Mouse (Mus musculus) kidney, embryonic 14.5 days (tissue): ENCODE data around the gene Eef2k. TPM values are rescaled to one million over a fixed set of nuclear protein-coding genes. Genes with fewer than 3 reads are reported as not detected.

Source experiments
- ATAC-seq: fragments of 200-750 bp; cut with Nextera tagmentation; 2 replicates; pipeline ENCODE4 v1.8.0; 2017; ENCODE audit warnings: moderate number of reproducible peaks, mild to moderate bottlenecking, moderate TSS enrichment, moderate library complexity; ENCODE audit not compliant: low FRiP score, low TSS enrichment
- H3K27ac ChIP-seq: fragments of 300-500 bp; sonication (generic); 2 replicates; pipeline ENCODE4 v1.5.1; 2014; ENCODE audit warnings: low read depth, mild to moderate bottlenecking, low read length, moderate library complexity, mixed read lengths
- H3K27me3 ChIP-seq: fragments of 300-500 bp; sonication (generic); 2 replicates; pipeline ENCODE4 v1.6.1; 2014; ENCODE audit warnings: mild to moderate bottlenecking, low read length; ENCODE audit not compliant: control insufficient read depth, insufficient read depth
- H3K36me3 ChIP-seq: fragments of 300-500 bp; sonication (generic); 2 replicates; pipeline ENCODE4 v1.6.1; 2014; ENCODE audit warnings: low read length, mixed read lengths; ENCODE audit not compliant: control insufficient read depth, insufficient read depth
- H3K4me1 ChIP-seq: fragments of 300-500 bp; sonication (generic); 2 replicates; pipeline ENCODE4 v1.6.1; 2014; ENCODE audit warnings: low read length, mixed read lengths; ENCODE audit not compliant: control insufficient read depth, insufficient read depth
- H3K4me2 ChIP-seq: fragments of 300-500 bp; sonication (generic); replicated peaks from 2 replicates; pipeline ENCODE4 v1.6.1; 2014; ENCODE audit warnings: low read depth, mild to moderate bottlenecking, low read length
- H3K4me3 ChIP-seq: fragments of 300-500 bp; sonication (generic); 2 replicates; pipeline ENCODE4 v1.5.1; 2014; ENCODE audit warnings: mild to moderate bottlenecking, low read length
- H3K9ac ChIP-seq: fragments of 300-500 bp; sonication (generic); 2 replicates; pipeline ENCODE4 v1.6.1; 2014; ENCODE audit warnings: low read depth, mild to moderate bottlenecking, low read length, moderate library complexity
- H3K9me3 ChIP-seq: fragments of 300-500 bp; sonication (generic); 2 replicates; pipeline ENCODE4 v1.6.1; 2016; ENCODE audit warnings: low read length; ENCODE audit not compliant: control insufficient read depth
- WGBS: fragments of 180-500 bp; shearing (Covaris S2); extraction: QIAGEN DNeasy Blood & Tissue Kit; methylation state at CpG from one replicate; pipeline ENCODE4 v1.1.7; 2014; 5-methylcytosine and 5-hydroxymethylcytosine counted together
- polyA plus RNA-seq: library from polyadenylated mRNA; unstranded; fragments of >200 nt; fragmentation: Nextera tagmentation; extraction: Ambion mirVana; gene quantifications from 2 replicates; pipeline ENCODE4 v1.2.1, GENCODE M21; 2014

Gene Eef2k
- polyA plus RNA-seq, 1 experiment from 2014 or later: 8.6 TPM

GRCm38 (mm10) chr7:120861488-120862047 is 18.9 kb downstream of the Eef2k start:
- peaks cover 4% of the 10 kb centered on the region; the same call in 1 of the 2 replicates for H3K36me3 ChIP-seq
- no peaks in the 10 kb centered on the region for H3K27me3 ChIP-seq
- no peak overlapping the region for H3K4me3 ChIP-seq
- no peaks in the 10 kb centered on the region for H3K9me3 ChIP-seq
- H3K9ac ChIP-seq: no peak overlapping the region
- no peak overlapping the region for H3K27ac ChIP-seq
- peaks cover 51% of the 10 kb centered on the region for H3K4me1 ChIP-seq
- ATAC-seq: no peak
- 28% methylated on average over 2 of the region's 2 CpGs for WGBS
- no peak overlapping the region for H3K4me2 ChIP-seq

- 0 out of 2 replicates have a peak overlapping the region, but pooled peaks have one; percentile 12 for H3K9ac ChIP-seq
- no peak overlapping the region for H3K4me2 ChIP-seq
- no peaks in the 10 kb centered on the region for H3K9me3 ChIP-seq
- 22% methylated on average over 3 of the region's 3 CpGs for WGBS
- peaks cover 4% of the 10 kb centered on the region; the same call in 1 of the 2 replicates for H3K36me3 ChIP-seq
- ATAC-seq: no peak
- H3K27ac ChIP-seq: no peak overlapping the region
- no peak overlapping the region for H3K4me3 ChIP-seq
- peaks cover 51% of the 10 kb centered on the region for H3K4me1 ChIP-seq
- H3K27me3 ChIP-seq: no peaks in the 10 kb centered on the region
Observed at GRCm38 (mm10) chr7:120862196-120862595, 19.6 kb downstream of the Eef2k start.

- H3K27ac ChIP-seq: no peak overlapping the region
- no peak overlapping the region for H3K4me3 ChIP-seq
- H3K4me1 ChIP-seq: peaks cover 51% of the 10 kb centered on the region
- no peaks in the 10 kb centered on the region for H3K9me3 ChIP-seq
- H3K36me3 ChIP-seq: peaks cover 4% of the 10 kb centered on the region; the same call in 1 of the 2 replicates
- no peak overlapping the region for H3K4me2 ChIP-seq
- H3K9ac ChIP-seq: 0 out of 2 replicates have a peak overlapping the region, but pooled peaks have one; percentile 12
- ATAC-seq: no peak
- WGBS: 36% methylated on average over 7 of the region's 7 CpGs
- H3K27me3 ChIP-seq: no peaks in the 10 kb centered on the region
Observed at GRCm38 (mm10) chr7:120862626-120863025, 20.0 kb downstream of the Eef2k start.

GRCm38 (mm10) chr7:120863476-120863875 is 20.8 kb downstream of the Eef2k start:
- ATAC-seq: no peak
- WGBS: 43% methylated on average over 5 of the region's 5 CpGs
- Histone ChIP-seq H3K36me3 (peaks cover 3% of the 10 kb centered on the region; the same call in 1 of the 2 replicates), H3K9me3 (no peaks in the 10 kb centered on the region), H3K27ac (no peak overlapping the region), H3K27me3 (no peaks in the 10 kb centered on the region), H3K4me2 (no peak overlapping the region), H3K4me3 (no peak overlapping the region), H3K9ac (no peak overlapping the region), H3K4me1 (peaks cover 51% of the 10 kb centered on the region)

GRCm38 (mm10) chr7:120865100-120865499 is 22.5 kb downstream of the Eef2k start:
- no peak overlapping the region for H3K9ac ChIP-seq
- WGBS: 16% methylated on average over 7 of the region's 7 CpGs
- H3K4me3 ChIP-seq: no peak overlapping the region
- no peaks in the 10 kb centered on the region for H3K9me3 ChIP-seq
- peak overlapping the region; percentile 13; the same call in 1 of the 2 replicates for H3K4me2 ChIP-seq
- peak; percentile 78 for ATAC-seq
- no peaks in the 10 kb centered on the region for H3K36me3 ChIP-seq
- peaks cover 56% of the 10 kb centered on the region for H3K4me1 ChIP-seq
- peak overlapping the region; percentile 20; the same call in 1 of the 2 replicates for H3K27ac ChIP-seq
- H3K27me3 ChIP-seq: no peaks in the 10 kb centered on the region

- H3K9ac ChIP-seq: no peak overlapping the region
- no peaks in the 10 kb centered on the region for H3K36me3 ChIP-seq
- no peak for ATAC-seq
- 56% methylated on average over 4 of the region's 4 CpGs for WGBS
- no peak overlapping the region for H3K4me3 ChIP-seq
- no peaks in the 10 kb centered on the region for H3K9me3 ChIP-seq
- peaks cover 55% of the 10 kb centered on the region for H3K4me1 ChIP-seq
- no peaks in the 10 kb centered on the region for H3K27me3 ChIP-seq
- H3K4me2 ChIP-seq: no peak overlapping the region
- H3K27ac ChIP-seq: peak overlapping the region; percentile 20; the same call in 1 of the 2 replicates
Observed at GRCm38 (mm10) chr7:120865832-120866231, 23.2 kb downstream of the Eef2k start.

- Histone ChIP-seq H3K4me1 (peaks cover 47% of the 10 kb centered on the region), H3K36me3 (no peaks in the 10 kb centered on the region), H3K4me3 (no peak overlapping the region), H3K4me2 (no peak overlapping the region), H3K9ac (no peak overlapping the region), H3K9me3 (no peaks in the 10 kb centered on the region), H3K27me3 (no peaks in the 10 kb centered on the region), H3K27ac (no peak overlapping the region)
- 75% methylated on average over 2 of the region's 2 CpGs for WGBS
- ATAC-seq: no peak
Observed at GRCm38 (mm10) chr7:120866684-120867083, 24.1 kb downstream of the Eef2k start.

- Histone ChIP-seq H3K9ac (no peak overlapping the region), H3K27ac (no peak overlapping the region), H3K4me1 (peaks cover 37% of the 10 kb centered on the region), H3K4me2 (no peak overlapping the region), H3K4me3 (no peak overlapping the region), H3K27me3 (no peaks in the 10 kb centered on the region), H3K9me3 (no peaks in the 10 kb centered on the region), H3K36me3 (no peaks in the 10 kb centered on the region)
- ATAC-seq: no peak
- 68% methylated on average over 1 of the region's 1 CpGs for WGBS
Observed at GRCm38 (mm10) chr7:120867720-120868119, 25.1 kb downstream of the Eef2k start.

GRCm38 (mm10) chr7:120869883-120870282 is 27.3 kb downstream of the Eef2k start:
- H3K4me1 ChIP-seq: peaks cover 18% of the 10 kb centered on the region
- H3K9me3 ChIP-seq: no peaks in the 10 kb centered on the region
- H3K27me3 ChIP-seq: no peaks in the 10 kb centered on the region
- H3K4me2 ChIP-seq: no peak overlapping the region
- H3K36me3 ChIP-seq: no peaks in the 10 kb centered on the region
- ATAC-seq: peak; percentile 40; the same call in 1 of the 2 replicates
- no peak overlapping the region for H3K9ac ChIP-seq
- 57% methylated on average over 5 of the region's 5 CpGs for WGBS
- H3K4me3 ChIP-seq: no peak overlapping the region
- H3K27ac ChIP-seq: no peak overlapping the region
